Mouse (Mus musculus) right cerebral cortex, postnatal 14 days (tissue): ENCODE data around the gene Kif12.

ENCODE experiments used
- DNase-seq: peaks from one replicate; pipeline ENCODE4 v3.0.0; 2022

The Kif12 gene

DNA sequence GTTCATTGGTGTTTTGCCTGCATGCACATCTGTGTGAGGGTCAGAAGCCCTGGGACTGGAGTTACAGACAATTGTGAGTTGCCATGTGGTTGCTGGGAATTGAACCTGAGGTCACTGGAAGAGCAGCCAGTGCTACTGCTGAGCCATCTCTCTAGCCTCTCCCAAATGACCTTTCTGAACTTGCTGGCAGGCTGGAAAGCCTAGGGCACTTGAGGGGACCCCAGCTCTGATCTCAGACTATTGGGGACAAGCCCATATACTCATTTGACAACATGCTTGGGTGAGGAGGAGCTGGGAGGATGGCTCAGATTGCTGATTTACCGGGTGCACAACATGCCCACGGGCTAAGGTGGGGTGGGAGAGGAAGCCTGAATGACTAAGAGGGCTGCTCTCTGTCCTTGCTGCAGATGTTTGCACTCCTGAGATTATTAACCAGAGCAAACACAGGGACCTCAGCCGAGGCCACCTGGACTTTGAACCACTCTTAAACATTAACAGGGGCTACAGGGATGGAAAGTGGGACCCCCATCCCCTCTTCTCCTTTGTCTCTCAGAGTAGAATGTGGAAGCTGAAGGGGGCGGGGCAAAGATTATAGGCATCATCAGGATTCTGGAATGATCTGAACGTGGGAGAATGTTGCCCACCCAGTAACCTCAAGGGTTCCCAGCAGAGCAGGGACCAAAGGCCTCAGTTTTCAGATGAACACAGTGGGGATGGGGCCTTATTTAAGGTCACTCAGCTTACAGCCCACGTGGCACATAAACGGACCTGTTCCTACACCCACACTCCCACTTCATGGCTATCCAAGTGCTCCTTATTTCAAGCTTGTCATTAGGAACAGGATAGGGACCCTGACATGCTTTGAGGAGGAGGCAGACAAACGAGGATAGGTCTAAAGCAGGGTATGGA lies 15.0 kb downstream of the Kif12 start:
- no peak for DNase-seq

DNA sequence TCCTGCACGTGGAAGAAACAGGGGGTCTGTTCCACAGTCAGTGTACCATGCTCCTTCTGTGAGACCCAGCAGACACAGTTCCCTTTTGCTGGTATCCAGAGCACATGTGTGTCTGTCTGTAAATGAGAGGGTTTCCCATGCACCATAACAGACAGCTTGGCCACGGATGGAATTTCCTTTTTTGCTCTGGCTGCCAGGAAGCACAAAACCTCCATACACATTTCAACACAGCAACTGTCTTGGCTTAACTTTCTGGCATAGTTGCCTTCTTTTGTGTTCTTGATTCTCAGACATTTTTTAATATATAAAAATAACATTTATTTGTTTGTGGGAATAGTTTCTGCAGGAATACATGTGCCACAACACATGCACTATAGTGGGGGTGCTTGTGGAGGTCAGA lies 16.3 kb downstream of the Kif12 start:
- DNase-seq, result no peak

- DNase-seq, result no peak
Measured at GRCm38 (mm10) chr4:63154699-63155098, 17.2 kb downstream of the Kif12 start, which contains the start of gene Ambp. TSS of gene Ambp (minus strand) at chr4:63154799.

GRCm38 (mm10) chr4:63154028-63154427 lies 17.9 kb downstream of the Kif12 start:
- DNase-seq, result no peak

- DNase-seq, result no peak
Measured at GRCm38 (mm10) chr4:63151127-63151526, 20.8 kb downstream of the Kif12 start.

GRCm38 (mm10) chr4:63147268-63147667 lies 24.7 kb downstream of the Kif12 start:
- DNase-seq, result no peak

GRCm38 (mm10) chr4:63129891-63130624 lies 41.9 kb downstream of the Kif12 start:
- no peak for DNase-seq

DNA sequence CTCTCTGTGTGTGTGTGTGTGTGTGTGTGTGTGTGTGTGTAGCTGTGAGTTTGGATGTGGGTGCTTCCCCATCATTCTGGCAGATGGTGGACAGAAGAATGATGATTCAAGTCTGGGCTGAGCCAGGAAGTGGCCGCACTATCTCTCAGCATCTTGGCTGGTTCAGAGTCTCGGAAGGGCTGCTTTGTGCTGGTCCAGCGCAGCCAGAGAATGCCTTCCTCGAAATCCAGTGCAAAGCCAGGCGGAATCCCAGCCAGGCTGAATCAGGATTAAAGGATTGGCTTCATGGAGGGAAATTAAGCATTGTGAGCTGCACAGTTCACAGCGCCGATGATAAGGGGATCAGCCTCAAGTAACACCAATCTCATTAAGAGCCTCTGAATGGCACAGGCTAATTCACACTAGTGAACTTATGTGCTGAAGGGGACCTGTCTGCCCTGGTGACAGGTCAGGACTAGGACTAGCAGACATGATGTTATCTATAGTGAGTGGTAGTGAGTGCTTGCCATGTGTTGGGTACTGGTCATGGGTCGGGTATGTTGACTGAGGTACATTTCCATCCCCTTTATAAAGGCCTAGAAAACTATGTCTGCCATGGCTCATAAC lies 47.0 kb downstream of the Kif12 start:
- DNase-seq, result no peak

DNA sequence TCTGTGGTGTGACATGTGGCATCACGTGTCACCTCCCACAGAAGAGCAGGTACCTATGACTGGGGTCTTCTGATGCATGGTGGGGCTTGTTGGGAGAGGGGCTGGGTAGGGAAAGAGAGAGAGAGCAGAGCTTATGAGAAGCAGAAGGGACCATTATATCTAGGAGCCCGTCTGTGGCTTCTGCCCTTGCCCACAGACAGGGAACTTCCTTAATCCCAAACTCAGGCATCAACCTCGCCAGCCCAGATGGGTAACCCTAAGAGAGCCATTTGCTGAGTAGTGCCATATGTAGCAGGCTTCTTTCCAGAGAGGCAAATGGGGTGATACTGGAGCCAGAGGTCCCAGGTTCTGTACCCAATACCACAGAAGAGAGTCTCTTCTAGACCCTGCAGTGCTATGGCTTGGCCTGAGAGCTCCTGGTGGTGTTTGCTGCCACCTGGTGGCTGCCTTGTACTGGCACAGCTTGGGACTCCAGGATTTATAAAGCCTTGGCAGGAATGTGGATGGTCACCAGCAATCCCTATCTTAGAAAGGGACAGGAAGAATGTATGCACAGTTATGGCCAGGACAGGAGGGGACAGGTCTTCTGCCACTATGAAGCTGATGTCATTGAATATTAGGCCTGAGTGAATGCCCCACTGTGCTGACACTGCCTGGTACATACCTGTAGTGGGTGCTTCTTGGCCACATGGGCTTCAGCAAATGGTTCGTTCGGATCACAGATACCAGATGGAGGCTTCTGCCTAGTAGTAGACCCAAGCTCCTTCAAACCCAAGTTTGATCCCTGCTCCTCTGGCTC lies 53.1 kb downstream of the Kif12 start:
- peak; percentile 86 for DNase-seq
